Comparison of ENCODE assay signal across 1 mouse cellular context in genomic region chr11:68485206-68485942, GRCm38 (mm10).
A peak's percentile ranks its signal among the peaks of the same experiment; 100 is the strongest.
TF ChIP-seq lines count a peak whose summit lies in the region.

No protein-coding gene starts in this region.

TF ChIP-seq in CH12.LX, 34 proteins besides CTCF, POLR2A, EP300 and RAD21 (continued from another document):
- TF ChIP-seq MEF2A (IDR thresholded peaks at IDR 0.05; ENCODE audit: borderline replicate concordance, low read depth, low read length): peak; percentile 94
